Mouse (Mus musculus): ENCODE results near the gene Slc26a10. TPM values are rescaled to one million over a fixed set of nuclear protein-coding genes. Genes with fewer than 3 reads are reported as not detected.

Gene Slc26a10
- polyA plus RNA-seq, 1 experiment from 2014 or later: 0.94 TPM

GRCm38 (mm10) chr10:127211414-127211854, 31.0 kb upstream of the Slc26a10 start, which contains the start of gene Pip4k2c:
Gene Pip4k2c (minus strand): TSS chr10:127211585.
- Histone ChIP-seq H3K27ac (peak within 1 kb of the TSS; percentile 64), H3K9ac (peak within 1 kb of the TSS; percentile 65), H3K4me1 (peaks cover 15% of the 10 kb centered on the region), H3K4me2 (peak within 1 kb of the TSS; percentile 74), H3K36me3 (replicated peaks) (no peaks in the 10 kb centered on the region; the same call in 1 of the 2 replicates), H3K27me3 (replicated peaks) (no peaks in the 10 kb centered on the region), H3K4me3 (peak within 1 kb of the TSS; percentile 82), H3K9me3 (no peaks in the 10 kb centered on the region)
- WGBS: 1% methylated on average over 41 of the region's 47 CpGs
- ATAC-seq (replicated peaks): peak; percentile 97

- 1% methylated on average over 25 of the region's 25 CpGs for whole genome bisulfite sequencing
- Histone ChIP-seq H3K27ac (peak overlapping the region; percentile 64), H3K9ac (peak overlapping the region; percentile 65)
These were observed 30.5 kb upstream of the Slc26a10 start for GRCm38 (mm10) chr10:127210961-127211405.

GRCm38 (mm10) chr10:127209928-127210570, 29.6 kb upstream of the Slc26a10 start:
- ATAC-seq (replicated peaks): no peak
- Histone ChIP-seq H3K36me3 (replicated peaks) (peaks cover 8% of the 10 kb centered on the region; the same call in 1 of the 2 replicates), H3K4me3 (peak overlapping the region; percentile 82)

More at GRCm38 (mm10) chr10:127210961-127211405, 30.5 kb upstream of the Slc26a10 start:
- Histone ChIP-seq H3K9me3 (no peaks in the 10 kb centered on the region), H3K27me3 (replicated peaks) (no peaks in the 10 kb centered on the region), H3K36me3 (replicated peaks) (no peaks in the 10 kb centered on the region; the same call in 1 of the 2 replicates), H3K4me2 (peak overlapping the region; percentile 74), H3K4me1 (peaks cover 15% of the 10 kb centered on the region), H3K4me3 (peak overlapping the region; percentile 82)
- peak; percentile 69 for ATAC-seq (replicated peaks)

GRCm38 (mm10) chr10:127208921-127209320, 28.5 kb upstream of the Slc26a10 start:
- 85% methylated on average over 4 of the region's 4 CpGs for WGBS
- Histone ChIP-seq H3K4me3 (no peak overlapping the region), H3K9ac (no peak overlapping the region), H3K36me3 (replicated peaks) (peaks cover 14% of the 10 kb centered on the region; the same call in 1 of the 2 replicates), H3K27ac (no peak overlapping the region), H3K9me3 (no peaks in the 10 kb centered on the region), H3K4me1 (peaks cover 15% of the 10 kb centered on the region), H3K27me3 (replicated peaks) (no peaks in the 10 kb centered on the region), H3K4me2 (no peak overlapping the region)
- ATAC-seq (replicated peaks): no peak

More at GRCm38 (mm10) chr10:127209928-127210570, 29.6 kb upstream of the Slc26a10 start:
- Histone ChIP-seq H3K27me3 (replicated peaks) (no peaks in the 10 kb centered on the region), H3K9ac (no peak overlapping the region), H3K27ac (no peak overlapping the region), H3K9me3 (no peaks in the 10 kb centered on the region), H3K4me1 (peaks cover 15% of the 10 kb centered on the region), H3K4me2 (peak overlapping the region; percentile 74)
- 88% methylated on average over 13 of the region's 13 CpGs for WGBS

- peaks cover 26% of the 10 kb centered on the region; the same call in 1 of the 2 replicates for H3K36me3 ChIP-seq (replicated peaks)
- no peak overlapping the region for H3K4me3 ChIP-seq
- H3K4me1 ChIP-seq: peaks cover 6% of the 10 kb centered on the region
- ATAC-seq (replicated peaks): no peak
- H3K27ac ChIP-seq: no peak overlapping the region
- H3K9ac ChIP-seq: no peak overlapping the region
- 91% methylated on average over 10 of the region's 10 CpGs for WGBS
- no peaks in the 10 kb centered on the region for H3K9me3 ChIP-seq
- no peak overlapping the region for H3K4me2 ChIP-seq
- no peaks in the 10 kb centered on the region for H3K27me3 ChIP-seq (replicated peaks)
These were observed 24.9 kb upstream of the Slc26a10 start for GRCm38 (mm10) chr10:127205373-127205772.

GRCm38 (mm10) chr10:127204589-127204988, 24.1 kb upstream of the Slc26a10 start:
- H3K4me1 ChIP-seq: no peaks in the 10 kb centered on the region
- no peak overlapping the region for H3K4me3 ChIP-seq
- WGBS: 92% methylated on average over 5 of the region's 5 CpGs
- H3K9me3 ChIP-seq: no peaks in the 10 kb centered on the region
- no peak overlapping the region for H3K27ac ChIP-seq
- H3K27me3 ChIP-seq (replicated peaks): no peaks in the 10 kb centered on the region
- ATAC-seq (replicated peaks): no peak
- H3K9ac ChIP-seq: no peak overlapping the region
- H3K4me2 ChIP-seq: no peak overlapping the region
- peaks cover 26% of the 10 kb centered on the region; the same call in 1 of the 2 replicates for H3K36me3 ChIP-seq (replicated peaks)

GRCm38 (mm10) chr10:127203106-127203505, 22.7 kb upstream of the Slc26a10 start:
- no peak overlapping the region for H3K4me3 ChIP-seq
- WGBS: 92% methylated on average over 3 of the region's 3 CpGs
- H3K4me2 ChIP-seq: no peak overlapping the region
- no peak for ATAC-seq (replicated peaks)
- peaks cover 35% of the 10 kb centered on the region; the same call in 1 of the 2 replicates for H3K36me3 ChIP-seq (replicated peaks)
- no peak overlapping the region for H3K27ac ChIP-seq
- no peak overlapping the region for H3K9ac ChIP-seq
- no peaks in the 10 kb centered on the region for H3K9me3 ChIP-seq
- no peaks in the 10 kb centered on the region for H3K4me1 ChIP-seq
- H3K27me3 ChIP-seq (replicated peaks): no peaks in the 10 kb centered on the region

GRCm38 (mm10) chr10:127200279-127200678, 19.8 kb upstream of the Slc26a10 start:
- Histone ChIP-seq H3K27ac (no peak overlapping the region), H3K36me3 (replicated peaks) (peaks cover 30% of the 10 kb centered on the region; the same call in 1 of the 2 replicates), H3K4me2 (no peak overlapping the region), H3K27me3 (replicated peaks) (no peaks in the 10 kb centered on the region), H3K9ac (no peak overlapping the region), H3K4me3 (no peak overlapping the region), H3K9me3 (no peaks in the 10 kb centered on the region), H3K4me1 (peaks cover 11% of the 10 kb centered on the region)
- 85% methylated on average over 8 of the region's 8 CpGs for WGBS
- no peak for ATAC-seq (replicated peaks)

GRCm38 (mm10) chr10:127199474-127199873, 19.0 kb upstream of the Slc26a10 start:
- H3K4me3 ChIP-seq: no peak overlapping the region
- H3K9ac ChIP-seq: no peak overlapping the region
- WGBS: 85% methylated on average over 11 of the region's 11 CpGs
- peaks cover 18% of the 10 kb centered on the region for H3K4me1 ChIP-seq
- H3K9me3 ChIP-seq: no peaks in the 10 kb centered on the region
- no peaks in the 10 kb centered on the region for H3K27me3 ChIP-seq (replicated peaks)
- no peak overlapping the region for H3K4me2 ChIP-seq
- ATAC-seq (replicated peaks): no peak
- H3K27ac ChIP-seq: no peak overlapping the region
- peaks cover 22% of the 10 kb centered on the region; the same call in 1 of the 2 replicates for H3K36me3 ChIP-seq (replicated peaks)

GRCm38 (mm10) chr10:127199068-127199467, 18.6 kb upstream of the Slc26a10 start:
- Histone ChIP-seq H3K36me3 (replicated peaks) (peaks cover 21% of the 10 kb centered on the region; the same call in 1 of the 2 replicates), H3K27me3 (replicated peaks) (no peaks in the 10 kb centered on the region), H3K27ac (no peak overlapping the region), H3K9me3 (no peaks in the 10 kb centered on the region), H3K4me3 (no peak overlapping the region), H3K9ac (no peak overlapping the region), H3K4me2 (no peak overlapping the region), H3K4me1 (peaks cover 22% of the 10 kb centered on the region)
- no peak for ATAC-seq (replicated peaks)
- 74% methylated on average over 5 of the region's 5 CpGs for WGBS

- Histone ChIP-seq H3K27me3 (replicated peaks) (no peaks in the 10 kb centered on the region), H3K9me3 (no peaks in the 10 kb centered on the region), H3K36me3 (replicated peaks) (peaks cover 21% of the 10 kb centered on the region; the same call in 1 of the 2 replicates), H3K9ac (no peak overlapping the region), H3K4me2 (no peak overlapping the region), H3K4me1 (peaks cover 22% of the 10 kb centered on the region), H3K27ac (no peak overlapping the region), H3K4me3 (no peak overlapping the region)
- no peak for ATAC-seq (replicated peaks)
- 71% methylated on average over 2 of the region's 2 CpGs for WGBS
These were observed 18.0 kb upstream of the Slc26a10 start for GRCm38 (mm10) chr10:127198492-127198891.

- Histone ChIP-seq H3K36me3 (replicated peaks) (peaks cover 23% of the 10 kb centered on the region; the same call in 1 of the 2 replicates), H3K4me1 (peaks cover 22% of the 10 kb centered on the region), H3K27ac (no peak overlapping the region), H3K27me3 (replicated peaks) (no peaks in the 10 kb centered on the region), H3K4me2 (no peak overlapping the region), H3K9ac (no peak overlapping the region), H3K4me3 (no peak overlapping the region), H3K9me3 (no peaks in the 10 kb centered on the region)
- no peak for ATAC-seq (replicated peaks)
- 88% methylated on average over 11 of the region's 11 CpGs for WGBS
These were observed 17.2 kb upstream of the Slc26a10 start for GRCm38 (mm10) chr10:127197505-127198110.

Data from midbrain, embryonic 15.5 days (tissue).